Mouse (Mus musculus) hindbrain, postnatal 0 days (tissue): Measurements from ENCODE around the gene Scgb1b20. TPM values are rescaled to one million over a fixed set of nuclear protein-coding genes. Genes with fewer than 3 reads are reported as not detected.
"Not testable (repeated sequence)": the region's sequence is repeated elsewhere in the genome, so short reads cannot be mapped to it uniquely, and the experiment has no call there.

ENCODE experiments used
- ATAC-seq: fragments of 200-750 bp; cut with Nextera tagmentation; 2 replicates; pipeline ENCODE4 v1.8.0; 2017; ENCODE audit warnings: mild to moderate bottlenecking, moderate TSS enrichment, moderate library complexity
- DNase-seq: peaks from one replicate; pipeline ENCODE4 v3.0.0-alpha.2; 2015; ENCODE audit warnings: low spot score
- H3K27ac ChIP-seq: fragments of 300-500 bp; sonication (generic); 2 replicates; pipeline ENCODE4 v1.5.1; 2014; ENCODE audit warnings: mild to moderate bottlenecking
- H3K27me3 ChIP-seq: fragments of 300-500 bp; sonication (generic); 2 replicates; pipeline ENCODE4 v1.6.1; 2014; ENCODE audit warnings: low read length, mixed read lengths; ENCODE audit not compliant: insufficient read depth
- H3K36me3 ChIP-seq: fragments of 300-500 bp; sonication (generic); 2 replicates; pipeline ENCODE4 v1.6.1; 2014; ENCODE audit warnings: low read length, mixed read lengths; ENCODE audit not compliant: insufficient read depth
- H3K4me1 ChIP-seq: fragments of 300-500 bp; sonication (generic); 2 replicates; pipeline ENCODE4 v1.6.1; 2014; ENCODE audit warnings: antibody characterized with exemption, low read length, mixed read lengths; ENCODE audit not compliant: insufficient read depth
- H3K4me2 ChIP-seq: fragments of 300-500 bp; sonication (generic); 2 replicates; pipeline ENCODE4 v1.6.1; 2014; ENCODE audit warnings: low read depth, mild to moderate bottlenecking, low read length, moderate library complexity, mixed read lengths
- H3K4me3 ChIP-seq: fragments of 300-500 bp; sonication (generic); 2 replicates; pipeline ENCODE4 v1.5.1; 2014; ENCODE audit warnings: low read length
- H3K9ac ChIP-seq: fragments of 300-500 bp; sonication (generic); replicated peaks from 2 replicates; pipeline ENCODE4 v1.6.1; 2014; ENCODE audit warnings: mild to moderate bottlenecking, low read length, moderate library complexity, mixed read lengths
- H3K9me3 ChIP-seq: fragments of 300-500 bp; sonication (generic); 2 replicates; pipeline ENCODE4 v1.6.1; 2016; ENCODE audit warnings: low read length, mixed read lengths
- CTCF ChIP-seq: IDR thresholded peaks from 2 replicates; pipeline ENCODE4 v1.5.1; 2016; ENCODE audit warnings: antibody characterized with exemption, control low read depth, low read depth
- WGBS: fragments of 180-500 bp; shearing (Covaris S2); extraction: QIAGEN DNeasy Blood & Tissue Kit; methylation state at CpG from one replicate; pipeline ENCODE4 v1.1.7; 2014; 5-methylcytosine and 5-hydroxymethylcytosine counted together
- polyA plus RNA-seq: library from polyadenylated mRNA; unstranded; fragments of >200 nt; fragmentation: Nextera tagmentation; extraction: Ambion mirVana; gene quantifications from 2 replicates; pipeline ENCODE4 v1.2.1, GENCODE M21; 2015
- total RNA-seq: library from RNA; depleted of rRNA; stranded (reverse); fragments of >200 nt; gene quantifications from 2 replicates; pipeline ENCODE4 v1.2.3, GENCODE M21; 2014; rRNA removed

Scgb1b20 gene
- total RNA-seq: not detected in 2 replicates
- polyA plus RNA-seq: not detected in 2 replicates

DNA sequence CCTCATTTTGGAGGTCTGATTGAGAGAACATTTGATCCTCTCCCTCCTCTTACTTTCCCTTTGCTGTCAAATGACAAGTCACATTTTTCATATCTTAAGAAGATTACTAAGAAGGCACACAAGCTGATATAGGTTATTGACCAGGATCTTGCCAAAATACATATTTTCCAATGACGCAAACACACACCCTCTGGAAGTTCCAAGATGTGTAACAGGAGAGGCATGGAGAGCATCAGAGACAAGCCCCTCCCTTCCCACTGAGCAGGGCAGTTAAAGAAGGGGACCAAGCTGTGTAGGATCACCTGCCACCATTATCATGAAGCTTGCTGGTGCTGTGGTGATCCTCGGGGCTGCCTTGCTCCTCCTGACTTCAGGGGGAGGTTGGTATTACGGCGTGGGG lies at the start of gene Scgb1b20:
TSS of gene Scgb1b20 (plus strand) at position 301 of the 400 bp plus-strand sequence.
- not testable (repeated sequence) for H3K36me3 ChIP-seq, H3K27ac ChIP-seq, H3K9me3 ChIP-seq, DNase-seq, ATAC-seq, H3K4me3 ChIP-seq, H3K9ac ChIP-seq, H3K4me2 ChIP-seq, H3K4me1 ChIP-seq, H3K27me3 ChIP-seq
- 81% methylated on average over 4 of the region's 4 CpGs for WGBS

DNA sequence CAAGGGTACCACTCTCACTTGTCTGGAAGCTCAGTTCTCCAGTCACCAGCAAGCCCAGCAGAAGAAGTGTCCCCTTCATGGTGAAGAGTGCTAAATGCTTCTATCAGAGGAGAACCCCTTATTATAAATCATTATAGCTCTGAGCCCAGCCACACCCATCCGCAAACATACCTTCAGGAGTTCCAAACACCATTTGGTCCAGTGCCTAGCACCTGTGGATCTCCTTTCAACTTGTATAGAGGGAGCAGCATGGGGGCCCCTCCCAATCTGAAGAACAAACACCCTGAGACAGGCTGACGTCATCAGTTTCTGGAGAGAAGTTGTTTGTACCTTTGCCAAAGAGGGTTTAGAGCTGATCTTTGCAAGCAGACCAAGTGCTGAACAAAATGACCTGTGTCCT lies 6.8 kb upstream of the Scgb1b20 start, which contains the start of gene Scgb2b20:
TSS of gene Scgb2b20 (minus strand) at position 101 of the 400 bp plus-strand sequence.
- not testable (repeated sequence) for ATAC-seq, H3K9ac ChIP-seq, H3K4me3 ChIP-seq, H3K9me3 ChIP-seq, H3K27ac ChIP-seq, H3K4me1 ChIP-seq, DNase-seq, H3K27me3 ChIP-seq, H3K4me2 ChIP-seq, H3K36me3 ChIP-seq
- WGBS: 83% methylated on average over 2 of the region's 2 CpGs

DNA sequence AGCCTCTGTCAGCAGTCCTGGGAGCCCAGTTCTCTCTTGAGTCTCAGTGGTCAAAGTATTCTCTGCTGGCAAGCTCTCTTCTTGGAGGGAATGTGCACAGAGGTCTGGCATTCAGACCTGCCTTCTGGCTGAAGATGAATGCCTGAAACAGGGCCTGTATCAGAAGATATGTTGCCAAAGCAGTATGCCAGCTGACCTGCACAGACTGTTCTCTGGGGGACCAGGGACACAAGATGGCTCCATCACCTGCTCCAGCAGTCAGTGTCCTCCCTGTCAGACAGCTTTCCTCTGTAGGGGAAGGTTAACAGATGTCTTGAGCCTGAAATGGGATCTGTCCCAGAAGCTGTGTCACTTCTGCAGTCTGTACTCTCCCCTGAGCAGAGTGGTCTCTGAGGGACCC lies 26.7 kb downstream of the Scgb1b20 start:
- DNase-seq, H3K9ac ChIP-seq, H3K9me3 ChIP-seq, H3K27me3 ChIP-seq, H3K27ac ChIP-seq, H3K4me2 ChIP-seq, H3K4me1 ChIP-seq, H3K4me3 ChIP-seq, ATAC-seq, H3K36me3 ChIP-seq: not testable (repeated sequence)

DNA sequence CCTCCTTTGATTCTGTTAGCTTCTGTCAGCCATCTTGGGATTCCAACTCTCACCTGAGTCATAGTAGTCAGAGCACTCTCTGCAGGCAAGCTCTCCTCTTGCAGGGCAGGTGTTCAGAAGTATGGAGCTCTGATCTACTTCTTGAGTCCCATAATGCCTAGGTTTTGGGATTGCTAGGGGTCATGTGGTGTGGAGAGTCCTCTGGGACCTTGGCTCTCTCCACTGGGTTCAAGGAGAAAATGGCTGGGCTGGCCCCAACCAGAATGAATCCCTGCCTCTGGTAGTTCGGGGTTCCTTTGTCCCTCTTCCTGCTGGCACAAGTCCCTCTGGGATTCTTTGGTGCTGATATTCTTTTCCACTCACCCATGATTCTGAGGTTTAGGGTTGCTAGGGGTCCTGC lies 28.6 kb downstream of the Scgb1b20 start:
- 90% methylated on average over 1 of the region's 1 CpGs for WGBS
- no peak for DNase-seq

DNA sequence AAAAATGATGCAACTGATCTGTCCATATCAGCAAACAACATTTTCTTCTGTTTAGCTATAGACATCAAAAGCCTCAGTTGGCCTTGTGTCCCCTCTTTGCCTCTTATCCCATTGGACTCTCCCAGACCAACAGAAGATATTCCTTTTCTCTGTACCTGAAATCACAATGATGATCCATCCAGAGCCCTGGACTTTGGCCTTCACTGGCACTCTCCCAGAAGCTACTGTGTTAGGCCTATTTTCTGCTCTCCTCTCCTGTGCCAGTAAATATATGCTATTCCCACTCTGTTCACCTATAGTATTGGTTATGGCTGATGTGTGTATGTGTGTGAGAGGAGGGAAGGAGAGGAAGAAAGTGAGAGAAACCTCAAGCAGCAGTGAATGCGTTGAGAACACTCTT lies 36.6 kb downstream of the Scgb1b20 start:
- WGBS: 65% methylated on average over 1 of the region's 1 CpGs
- H3K4me3 ChIP-seq, DNase-seq, ATAC-seq, H3K27ac ChIP-seq, H3K4me1 ChIP-seq, H3K9me3 ChIP-seq, H3K27me3 ChIP-seq, H3K36me3 ChIP-seq, H3K4me2 ChIP-seq, H3K9ac ChIP-seq: not testable (repeated sequence)

More for the DNA sequence above, 28.6 kb downstream of the Scgb1b20 start:
- 0 out of 2 replicates have a peak, but pooled peaks cover 9% of the 10 kb centered on the region for H3K9me3 ChIP-seq
- no peak for ATAC-seq
- no peak overlapping the region for H3K4me2 ChIP-seq
- no peak overlapping the region for H3K9ac ChIP-seq
- no peaks in the 10 kb centered on the region for H3K36me3 ChIP-seq
- no peaks in the 10 kb centered on the region for H3K4me1 ChIP-seq
- no peak overlapping the region for H3K4me3 ChIP-seq
- TF ChIP-seq CTCF: no peak
- no peak overlapping the region for H3K27ac ChIP-seq
- no peaks in the 10 kb centered on the region for H3K27me3 ChIP-seq

Other genes with a start within 250 kb of the Scgb1b20 start
- gene Scgb2b18, start 199.4 kb upstream of the Scgb1b20 start, total RNA-seq: not detected in 2 replicates
- gene Scgb2b18, start 199.4 kb upstream of the Scgb1b20 start, polyA plus RNA-seq: not detected in 2 replicates
- gene Scgb1b18, start 187.7 kb upstream of the Scgb1b20 start, total RNA-seq: not detected in 2 replicates
- gene Scgb1b18, start 187.7 kb upstream of the Scgb1b20 start, polyA plus RNA-seq: not detected in 2 replicates
- not detected in 2 replicates for gene Scgb2b19, start 92.9 kb upstream of the Scgb1b20 start, total RNA-seq
- not detected in 2 replicates for gene Scgb2b19, start 92.9 kb upstream of the Scgb1b20 start, polyA plus RNA-seq
- gene Scgb1b19, start 85.9 kb upstream of the Scgb1b20 start, total RNA-seq: not detected in 2 replicates
- not detected in 2 replicates for gene Scgb1b19, start 85.9 kb upstream of the Scgb1b20 start, polyA plus RNA-seq
- not detected in 2 replicates for gene Scgb2b20, start 6.9 kb upstream of the Scgb1b20 start, total RNA-seq
- not detected in 2 replicates for gene Scgb2b20, start 6.9 kb upstream of the Scgb1b20 start, polyA plus RNA-seq
- gene Scgb2b21, start 147.2 kb downstream of the Scgb1b20 start, total RNA-seq: not detected in 2 replicates
- not detected in 2 replicates for gene Scgb2b21, start 147.2 kb downstream of the Scgb1b20 start, polyA plus RNA-seq